Mouse (Mus musculus) CH12.LX (cell line): ENCODE measurements around the gene Cpa1. TPM values are rescaled to one million over a fixed set of nuclear protein-coding genes. Genes with fewer than 3 reads are reported as not detected.

Source experiments
- DNase-seq: peaks from one replicate; pipeline ENCODE4 v3.0.0-alpha.2; 2013; ENCODE audit errors: extremely low read depth
- H3K27ac ChIP-seq: 2 replicates; pipeline ENCODE4 v1.5.1; 2012; ENCODE audit warnings: low read depth, mild to moderate bottlenecking, control low read depth, moderate library complexity; ENCODE audit not compliant: insufficient read depth
- H3K27me3 ChIP-seq: replicated peaks from 2 replicates; pipeline ENCODE3; 2012; ENCODE audit warnings: inconsistent platforms
- H3K36me3 ChIP-seq, 2 experiments: replicated peaks in 1 of 2; 2 replicates each; pipeline versions ENCODE3 to v1.6.1; 2012; ENCODE audit warnings: inconsistent platforms in 1 of 2, low read length in 1 of 2, mild to moderate bottlenecking in 1 of 2, mixed read lengths in 1 of 2, moderate library complexity in 1 of 2; ENCODE audit not compliant: control insufficient read depth in 1 of 2, insufficient read depth in 1 of 2
- H3K4me1 ChIP-seq, 2 experiments: 2 replicates each; pipeline ENCODE4 v1.6.1; 2012; ENCODE audit warnings: inconsistent platforms in 1 of 2, moderate library complexity in 1 of 2; ENCODE audit not compliant: insufficient read depth in 2 of 2, control insufficient read depth in 1 of 2
- H3K4me2 ChIP-seq: 2 replicates; pipeline ENCODE4 v1.6.1; 2012; ENCODE audit warnings: low read depth, mild to moderate bottlenecking, control low read depth; ENCODE audit not compliant: poor library complexity, insufficient read depth, severe bottlenecking
- H3K4me3 ChIP-seq, 3 experiments: fragments of 150-350 bp in 1 of 3; sonication (generic) in 1 of 3; replicated peaks in 1 of 3; 2 replicates each; pipeline versions ENCODE3 to v1.5.1; 2011 to 2012; ENCODE audit warnings: low read depth in 2 of 3, low read length in 2 of 3, mild to moderate bottlenecking in 2 of 3, moderate library complexity in 2 of 3, control low read depth in 1 of 3, improper control_type of control experiment in 1 of 3, inconsistent platforms in 1 of 3, mixed read lengths in 1 of 3; ENCODE audit not compliant: poor library complexity in 1 of 3
- H3K79me2 ChIP-seq: replicated peaks from 2 replicates; pipeline ENCODE4 v1.6.1; 2012; ENCODE audit warnings: mild to moderate bottlenecking, moderate library complexity; ENCODE audit not compliant: control insufficient read depth, poor library complexity, insufficient read depth, severe bottlenecking; ENCODE audit errors: extremely low read depth
- H3K9ac ChIP-seq: 2 replicates; pipeline ENCODE4 v1.6.1; 2012; ENCODE audit warnings: low read depth, mild to moderate bottlenecking, control low read depth, moderate library complexity; ENCODE audit not compliant: insufficient read depth
- H3K9me3 ChIP-seq: replicated peaks from 2 replicates; pipeline ENCODE3; 2012; ENCODE audit warnings: low read length, inconsistent platforms, mixed read lengths
- BHLHE40 ChIP-seq: IDR thresholded peaks from 2 replicates; pipeline ENCODE4 v1.6.1; 2011; ENCODE audit warnings: mild to moderate bottlenecking, low read depth, low read length, improper control_type of control experiment
- CHD2 ChIP-seq: IDR thresholded peaks from 2 replicates; pipeline ENCODE4 v1.6.1; 2011; ENCODE audit warnings: low read length, improper control_type of control experiment
- CTCF ChIP-seq, 2 experiments: IDR thresholded peaks in 1 of 2; conservative IDR thresholded peaks in 1 of 2; 2 replicates each; pipeline ENCODE4 v1.5.1; 2011 to 2012; ENCODE audit warnings: low read depth in 2 of 2, low read length in 2 of 2, improper control_type of control experiment in 1 of 2, inconsistent platforms in 1 of 2, mild to moderate bottlenecking in 1 of 2, moderate library complexity in 1 of 2
- E2F4 ChIP-seq: IDR thresholded peaks from 2 replicates; pipeline ENCODE4 v1.6.1; 2011; ENCODE audit warnings: low read depth, low read length, improper control_type of control experiment; ENCODE audit not compliant: insufficient replicate concordance
- ELF1 ChIP-seq: IDR thresholded peaks from 2 replicates; pipeline ENCODE4 v1.6.1; 2014; ENCODE audit warnings: low read depth, mild to moderate bottlenecking, inconsistent platforms, low read length, improper control_type of control experiment
- EP300 ChIP-seq: IDR thresholded peaks from 2 replicates; pipeline ENCODE4 v1.6.1; 2011; ENCODE audit warnings: low read length, improper control_type of control experiment
- HCFC1 ChIP-seq: IDR thresholded peaks from 2 replicates; pipeline ENCODE4 v1.6.1; 2012; ENCODE audit warnings: low read depth, mild to moderate bottlenecking, inconsistent platforms, low read length, improper control_type of control experiment
- IRF4 ChIP-seq: IDR thresholded peaks from 2 replicates; pipeline ENCODE4 v1.6.1; 2014; ENCODE audit warnings: low read depth, mild to moderate bottlenecking, inconsistent platforms, low read length, improper control_type of control experiment
- JUN ChIP-seq: IDR thresholded peaks from 2 replicates; pipeline ENCODE4 v1.6.1; 2011; ENCODE audit warnings: low read depth, mild to moderate bottlenecking, low read length, improper control_type of control experiment, moderate library complexity; ENCODE audit not compliant: insufficient read depth
- JUND ChIP-seq: conservative IDR thresholded peaks from 2 replicates; pipeline ENCODE4 v1.6.1; 2011; ENCODE audit warnings: low read depth, low read length, improper control_type of control experiment
- KAT2A ChIP-seq: IDR thresholded peaks from 2 replicates; pipeline ENCODE4 v1.6.1; 2012; ENCODE audit warnings: low read length, improper control_type of control experiment, inconsistent platforms; ENCODE audit not compliant: insufficient replicate concordance
- MAX ChIP-seq: IDR thresholded peaks from 2 replicates; pipeline ENCODE4 v1.6.1; 2011; ENCODE audit warnings: low read length, improper control_type of control experiment
- MAZ ChIP-seq: IDR thresholded peaks from 2 replicates; pipeline ENCODE4 v1.6.1; 2012; ENCODE audit warnings: low read depth, mild to moderate bottlenecking, inconsistent platforms, low read length, improper control_type of control experiment, moderate library complexity
- MEF2A ChIP-seq: IDR thresholded peaks from 2 replicates; pipeline ENCODE4 v1.6.1; 2014; ENCODE audit warnings: low read depth, mild to moderate bottlenecking, inconsistent platforms, low read length, improper control_type of control experiment, borderline replicate concordance
- MYC ChIP-seq: IDR thresholded peaks from 2 replicates; pipeline ENCODE4 v1.6.1; 2011; ENCODE audit warnings: low read depth, mild to moderate bottlenecking, improper control_type of control experiment, low read length
- NELFE ChIP-seq: IDR thresholded peaks from 2 replicates; pipeline ENCODE4 v1.6.1; 2011; ENCODE audit warnings: low read depth, low read length, improper control_type of control experiment
- NRF1 ChIP-seq: IDR thresholded peaks from 2 replicates; pipeline ENCODE4 v1.6.1; 2014; ENCODE audit warnings: low read depth, mild to moderate bottlenecking, inconsistent platforms, low read length, improper control_type of control experiment, moderate library complexity
- PAX5 ChIP-seq: IDR thresholded peaks from 2 replicates; pipeline ENCODE4 v1.6.1; 2012; ENCODE audit warnings: low read length, inconsistent platforms, mixed read lengths
- RAD21 ChIP-seq: IDR thresholded peaks from 2 replicates; pipeline ENCODE4 v1.6.1; 2011; ENCODE audit warnings: low read depth, mild to moderate bottlenecking, low read length, improper control_type of control experiment, moderate library complexity
- SMC3 ChIP-seq: IDR thresholded peaks from 2 replicates; pipeline ENCODE4 v1.6.1; 2011; ENCODE audit warnings: low read depth, low read length, improper control_type of control experiment
- TBP ChIP-seq: conservative IDR thresholded peaks from 2 replicates; pipeline ENCODE4 v1.6.1; 2011; ENCODE audit warnings: low read depth, low read length, improper control_type of control experiment
- TCF12 ChIP-seq: IDR thresholded peaks from 2 replicates; pipeline ENCODE4 v1.6.1; 2014; ENCODE audit warnings: low read depth, mild to moderate bottlenecking, inconsistent platforms, low read length, improper control_type of control experiment
- USF1 ChIP-seq: IDR thresholded peaks from 2 replicates; pipeline ENCODE4 v1.6.1; 2014; ENCODE audit warnings: low read depth, mild to moderate bottlenecking, inconsistent platforms, low read length, improper control_type of control experiment
- ZC3H11A ChIP-seq: IDR thresholded peaks from 2 replicates; pipeline ENCODE4 v1.6.1; 2012; ENCODE audit warnings: low read depth, mild to moderate bottlenecking, inconsistent platforms, low read length, improper control_type of control experiment
- ZKSCAN1 ChIP-seq: IDR thresholded peaks from 2 replicates; pipeline ENCODE4 v1.6.1; 2012; ENCODE audit warnings: low read depth, inconsistent platforms, low read length, improper control_type of control experiment, borderline replicate concordance
- ZMIZ1 ChIP-seq: IDR thresholded peaks from 2 replicates; pipeline ENCODE4 v1.6.1; 2012; ENCODE audit warnings: low read depth, mild to moderate bottlenecking, inconsistent platforms, low read length, improper control_type of control experiment
- ZNF384 ChIP-seq: IDR thresholded peaks from 2 replicates; pipeline ENCODE4 v1.6.1; 2012; ENCODE audit warnings: low read depth, low read length, improper control_type of control experiment, inconsistent platforms
- dilution Hi-C: fragments of 300-500 bp; cut with MboI; formaldehyde crosslinking; loops from 2 replicates; pipeline ENCODE4 v1.14.3; 2020; ENCODE audit warnings: low sequenced_read_pairs; ENCODE audit not compliant: extremely low pct_unique_long_range_greater_than_20kb, extremely low pct_ligation_motif_present
- in situ Hi-C: fragments of 300-500 bp; cut with MboI; formaldehyde crosslinking; loops from 3 replicates; pipeline ENCODE4 v1.14.3; 2019; ENCODE audit warnings: low sequenced_read_pairs, low pct_ligation_motif_present, low pct_unique_long_range_greater_than_20kb, mixed read lengths
- polyA plus RNA-seq: library from polyadenylated mRNA; unstranded; fragments of >175 nt; gene quantifications from 2 replicates; pipeline ENCODE4 v1.2.1, GENCODE M21; 2012; ENCODE audit warnings: low read depth; ENCODE audit not compliant: insufficient read length
- total RNA-seq, 2 experiments: library from RNA; depleted of rRNA; stranded (reverse); fragments of 300-350 nt in 1 of 2; fragments of >200 nt in 1 of 2; gene quantifications; 2 replicates each; pipeline ENCODE4 v1.2.3; 2012 to 2014

Gene Cpa1
- total and polyA plus RNA-seq, 3 experiments: not detected

DNA sequence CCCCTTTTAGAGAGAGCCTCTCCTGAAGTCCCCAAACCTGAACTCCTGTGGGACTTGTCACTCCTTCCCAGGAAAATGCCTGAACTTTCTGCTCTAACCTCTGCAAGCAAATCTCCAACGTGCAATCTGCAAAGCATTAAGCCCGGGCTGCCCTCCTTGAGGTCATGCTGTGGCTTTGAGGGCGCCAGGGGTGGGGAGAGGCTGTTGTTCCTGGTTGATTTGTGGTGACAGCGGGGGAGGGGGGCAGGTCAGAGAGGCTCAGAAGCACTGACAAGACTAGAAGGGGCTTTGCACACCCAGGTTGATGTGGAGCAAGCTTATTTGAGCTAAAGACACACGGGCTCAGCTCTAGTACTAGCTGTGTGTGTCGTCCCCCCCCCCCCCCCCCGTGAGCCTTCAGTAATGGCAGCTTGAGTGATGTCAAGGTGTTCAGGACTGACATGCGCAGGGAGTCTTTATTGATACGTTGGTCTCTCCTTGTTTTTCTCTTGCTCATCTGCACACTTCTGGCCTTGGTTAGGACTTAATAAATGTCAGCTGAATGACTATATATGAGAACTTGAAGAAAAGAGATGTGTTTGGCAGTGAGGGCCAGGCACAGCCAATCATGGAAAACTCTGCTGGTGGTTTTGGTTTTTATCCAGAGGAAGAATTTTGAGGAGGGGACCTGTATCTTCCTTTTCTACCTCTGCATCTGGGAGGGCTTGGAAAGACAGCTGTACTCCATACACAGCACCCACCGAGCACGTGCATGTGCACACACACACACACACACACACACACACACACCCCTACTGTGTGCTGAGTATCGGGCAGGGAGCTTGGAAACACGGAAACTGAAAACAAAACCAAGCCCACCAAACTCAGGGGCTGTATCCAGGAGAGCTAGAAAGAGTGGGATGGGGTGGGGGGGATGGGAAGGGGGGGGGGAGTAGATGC lies 21.7 kb upstream of the Cpa1 start:
- Histone ChIP-seq H3K27me3 (no peaks in the 10 kb centered on the region), H3K4me1 (peaks cover 3% of the 10 kb centered on the region in 2 experiments; a peak in 2 of 4 replicates), H3K4me2 (peak overlapping the region; percentile 47; the same call in 1 of the 2 replicates), H3K9me3 (no peaks in the 10 kb centered on the region), H3K27ac (no peak overlapping the region), H3K4me3 (no peak overlapping the region), H3K36me3 (no peaks in the 10 kb centered on the region), H3K9ac (no peak overlapping the region), H3K79me2 (no peaks in the 10 kb centered on the region)
- TF ChIP-seq USF1 (no peak), CHD2 (no peak), ZNF384 (no peak), E2F4 (no peak), MYC (no peak), TBP (no peak), SMC3 (no peak), EP300 (no peak), ZKSCAN1 (no peak), JUN (no peak), PAX5 (no peak), MEF2A (no peak), HCFC1 (no peak), RAD21 (no peak), CTCF (conservative IDR thresholded peaks at IDR 0.05 in 1 of 2, IDR thresholded peaks at IDR 0.05 in 1 of 2; ENCODE audit: low read depth in 2 of 2, low read length in 2 of 2) (no peak), ZC3H11A (no peak)
- dilution Hi-C loops: no loop called here
- in situ Hi-C loops: no loop called here
- DNase-seq: no peak

DNA sequence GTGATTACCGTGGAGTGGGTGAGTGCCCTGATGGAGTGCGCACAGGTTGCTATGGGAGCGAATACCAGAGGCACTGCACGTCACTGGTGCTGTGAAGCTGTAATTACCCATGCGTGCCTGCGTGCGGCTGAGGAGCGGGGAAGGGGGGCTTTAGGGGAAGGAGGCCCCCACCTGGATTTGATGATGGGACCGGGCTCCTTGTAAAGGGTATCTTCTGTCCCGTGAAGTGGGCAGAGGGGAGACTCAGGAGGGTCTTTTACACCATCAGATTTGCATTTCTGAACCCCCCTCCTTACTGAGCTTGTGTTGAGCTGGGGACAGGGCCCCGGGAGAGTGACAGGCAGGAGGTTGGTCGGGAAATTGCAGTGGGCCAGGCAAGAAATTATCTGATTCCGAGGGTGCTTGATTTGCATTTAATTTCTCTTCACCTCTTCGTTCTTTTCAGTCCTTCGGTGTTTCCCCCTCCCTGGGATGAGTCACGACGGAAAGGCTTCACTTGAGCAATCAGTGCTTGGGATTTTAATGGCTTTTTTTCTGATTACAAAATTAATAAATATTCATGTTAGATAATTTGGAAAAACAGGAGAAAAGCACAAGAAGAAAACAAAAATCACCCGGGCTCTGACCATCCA lies 20.9 kb upstream of the Cpa1 start:
- Histone ChIP-seq H3K4me2 (peak overlapping the region; percentile 47), H3K4me1 (peaks cover 3% of the 10 kb centered on the region in 2 experiments; a peak in 2 of 4 replicates), H3K27ac (no peak overlapping the region), H3K9ac (no peak overlapping the region), H3K4me3 (no peak overlapping the region), H3K27me3 (no peaks in the 10 kb centered on the region), H3K36me3 (no peaks in the 10 kb centered on the region), H3K79me2 (no peaks in the 10 kb centered on the region), H3K9me3 (no peaks in the 10 kb centered on the region)
- in situ Hi-C loops: no loop called here
- no peak for DNase-seq
- dilution Hi-C loops: no loop called here
- TF ChIP-seq CTCF (conservative IDR thresholded peaks at IDR 0.05 in 1 of 2, IDR thresholded peaks at IDR 0.05 in 1 of 2; ENCODE audit: low read depth in 2 of 2, low read length in 2 of 2): no peak
- TF ChIP-seq BHLHE40: no peak
- TF ChIP-seq TBP: no peak
- TF ChIP-seq IRF4: no peak
- TF ChIP-seq ZMIZ1: no peak
- TF ChIP-seq NRF1: no peak
- TF ChIP-seq TCF12: no peak
- TF ChIP-seq KAT2A: no peak
- no peak for TF ChIP-seq ZNF384
- no peak for TF ChIP-seq NELFE
- no peak for TF ChIP-seq JUND
- TF ChIP-seq CHD2: no peak
- no peak for TF ChIP-seq HCFC1
- no peak for TF ChIP-seq MAZ
- no peak for TF ChIP-seq ELF1
- no peak for TF ChIP-seq PAX5
- no peak for TF ChIP-seq MYC
- no peak for TF ChIP-seq EP300
- no peak for TF ChIP-seq MAX
